Mouse (Mus musculus) 3134 (cell line): ENCODE results near the gene Arrdc2.

Source experiments
- DNase-seq: peaks from one replicate; pipeline ENCODE4 v3.0.0-alpha.2; 2011; ENCODE audit warnings: low spot score; ENCODE audit not compliant: insufficient read length; ENCODE audit errors: extremely low read depth

Gene Arrdc2

DNA sequence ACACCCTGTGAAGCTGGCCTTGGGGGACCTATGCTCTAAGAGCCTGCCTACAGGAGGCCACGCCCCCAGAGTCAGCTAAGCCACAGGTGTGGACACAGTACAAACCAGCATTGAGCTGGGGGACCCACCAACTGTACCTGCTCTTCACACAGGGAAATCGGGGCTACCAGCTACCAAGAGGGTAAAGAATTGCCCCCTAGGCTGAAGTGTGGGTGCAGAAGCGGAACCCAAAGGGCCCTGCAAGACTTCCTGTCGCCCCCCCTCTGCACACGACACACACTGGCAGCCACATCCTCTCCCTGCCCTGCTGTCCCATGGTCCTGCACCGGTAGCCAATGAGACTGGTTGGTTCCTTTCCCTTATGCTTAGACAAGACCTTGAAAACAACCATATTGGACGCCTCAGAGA, 48.2 kb downstream of the Arrdc2 start:
- DNase-seq: peak; percentile 81

DNA sequence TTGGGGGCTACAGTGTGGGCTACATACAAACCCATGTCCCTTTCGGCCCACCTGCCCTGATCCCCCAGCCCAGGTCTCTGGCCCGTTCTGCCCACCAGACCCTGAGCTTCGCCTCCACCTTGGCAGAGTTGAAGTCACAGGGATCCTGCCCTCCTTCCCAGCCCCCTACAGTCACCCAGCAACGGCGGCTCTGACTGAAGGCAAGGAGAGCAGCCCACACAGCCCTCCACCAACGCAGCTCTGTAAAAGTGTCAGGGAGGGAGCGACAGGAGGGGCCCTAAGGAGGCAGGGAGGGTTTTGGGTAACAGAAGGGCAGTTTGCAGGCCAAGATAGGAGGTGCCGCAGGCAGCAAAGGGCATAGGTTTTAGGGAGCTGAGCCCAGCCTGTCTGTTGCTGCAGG, 48.7 kb downstream of the Arrdc2 start:
- DNase-seq: no peak

GRCm38 (mm10) chr8:70789046-70789445, 50.5 kb downstream of the Arrdc2 start:
- no peak for DNase-seq

- DNase-seq: no peak
These were observed 51.4 kb downstream of the Arrdc2 start for GRCm38 (mm10) chr8:70787941-70788667.

- no peak for DNase-seq
These were observed 52.5 kb downstream of the Arrdc2 start for GRCm38 (mm10) chr8:70787051-70787445.

DNA sequence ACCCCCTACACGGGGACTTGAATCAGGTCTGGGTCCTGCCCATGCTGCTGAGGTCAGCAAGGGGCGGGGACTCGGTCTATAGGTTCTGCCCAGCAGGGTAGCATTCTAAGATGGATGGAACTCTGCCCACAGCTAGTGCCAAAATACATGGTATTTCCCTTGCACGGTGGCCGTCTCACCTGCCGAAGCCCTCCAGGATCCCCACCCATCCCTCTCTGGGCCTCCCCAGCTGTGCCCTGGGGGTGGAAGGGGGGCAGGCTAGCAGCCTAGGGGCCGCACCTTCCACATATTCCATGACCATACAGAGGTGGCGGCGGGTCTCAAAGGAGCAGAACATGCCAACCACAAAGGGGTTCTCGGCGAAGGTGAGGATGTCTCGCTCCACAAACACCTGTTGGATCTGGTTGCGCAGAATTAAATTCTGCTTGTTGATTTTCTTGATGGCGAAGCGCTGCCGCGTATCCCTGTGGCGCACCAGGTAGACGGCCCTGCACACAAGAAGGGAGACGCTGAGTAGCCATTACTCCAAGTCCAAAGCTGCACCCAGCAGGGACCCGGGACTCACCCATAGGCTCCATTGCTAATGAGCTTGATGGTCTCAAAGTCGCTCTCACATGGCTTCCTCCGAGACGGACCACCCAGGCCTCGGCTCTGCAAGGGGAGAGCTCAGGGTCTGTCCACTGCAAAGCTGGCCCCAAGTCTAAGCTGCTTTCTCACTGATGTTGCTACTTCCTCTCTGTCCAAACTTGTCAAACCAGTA, 53.0 kb downstream of the Arrdc2 start:
- DNase-seq: no peak
